In genomic region chr2:143018084-143018483, GRCm38 (mm10) we compare ENCODE assay signal across 15 mouse cellular contexts.
"Had no signal": no experiment of that assay in that cellular context is flagged by ENCODE, and none has a peak within 500 bp of the region (broad histone marks: within the 10 kb centered on the region; RNA-seq: fewer than 3 reads in every experiment).

No protein-coding gene starts in this region.

- ATAC-seq: intestine, embryonic 16.5 days had no signal

- DNase-seq: kidney, adult 8-10 months; kidney, postnatal 25 days; left cerebral cortex, postnatal 4 days; lung, adult 18-20 months; retina, postnatal 1 day; right cerebral cortex, postnatal 4 days; spleen, adult 18-20 months; thymus, adult 2 months; thymus, postnatal 25 days had no signal

- H3K4me2 ChIP-seq: midbrain, embryonic 12.5 days; stomach, embryonic 15.5 days had no signal

- H3K27ac ChIP-seq: layer of hippocampus, adult 2 months; liver, embryonic 14.5 days; midbrain, embryonic 12.5 days; stomach, embryonic 15.5 days had no signal

- H3K27me3 ChIP-seq: midbrain, embryonic 12.5 days; stomach, embryonic 15.5 days had no signal

- H3K4me3 ChIP-seq: layer of hippocampus, adult 2 months; midbrain, embryonic 12.5 days; myocyte; stomach, embryonic 15.5 days had no signal

- H3K4me1 ChIP-seq: midbrain, embryonic 12.5 days; stomach, embryonic 15.5 days had no signal

- H3K9me3 ChIP-seq: midbrain, embryonic 12.5 days; stomach, embryonic 15.5 days had no signal

- H3K9ac ChIP-seq: liver, embryonic 14.5 days; midbrain, embryonic 12.5 days; stomach, embryonic 15.5 days had no signal

- H3K36me3 ChIP-seq: midbrain, embryonic 12.5 days; stomach, embryonic 15.5 days had no signal
